Mouse (Mus musculus) CH12.LX (cell line): Measurements from ENCODE around the gene Ildr1.

ENCODE experiments used
- BHLHE40 ChIP-seq: IDR thresholded peaks from 2 replicates; pipeline ENCODE4 v1.6.1; 2011; ENCODE audit warnings: mild to moderate bottlenecking, low read depth, low read length, improper control_type of control experiment
- CTCF ChIP-seq, 2 experiments: IDR thresholded peaks in 1 of 2; conservative IDR thresholded peaks in 1 of 2; 2 replicates each; pipeline ENCODE4 v1.5.1; 2011 to 2012; ENCODE audit warnings: low read depth in 2 of 2, low read length in 2 of 2, improper control_type of control experiment in 1 of 2, inconsistent platforms in 1 of 2, mild to moderate bottlenecking in 1 of 2, moderate library complexity in 1 of 2
- ETS1 ChIP-seq: conservative IDR thresholded peaks from 2 replicates; pipeline ENCODE4 v1.6.1; 2012; ENCODE audit warnings: low read depth, mild to moderate bottlenecking, inconsistent platforms, low read length, improper control_type of control experiment, moderate library complexity
- GABPA ChIP-seq: IDR thresholded peaks from 2 replicates; pipeline ENCODE4 v1.6.1; 2012; ENCODE audit warnings: low read depth, low read length, improper control_type of control experiment, inconsistent platforms; ENCODE audit not compliant: insufficient replicate concordance
- IRF4 ChIP-seq: IDR thresholded peaks from 2 replicates; pipeline ENCODE4 v1.6.1; 2014; ENCODE audit warnings: low read depth, mild to moderate bottlenecking, inconsistent platforms, low read length, improper control_type of control experiment
- MAFK ChIP-seq: IDR thresholded peaks from 2 replicates; pipeline ENCODE4 v1.6.1; 2011; ENCODE audit warnings: low read length, improper control_type of control experiment; ENCODE audit not compliant: insufficient replicate concordance
- NELFE ChIP-seq: IDR thresholded peaks from 2 replicates; pipeline ENCODE4 v1.6.1; 2011; ENCODE audit warnings: low read depth, low read length, improper control_type of control experiment
- NRF1 ChIP-seq: IDR thresholded peaks from 2 replicates; pipeline ENCODE4 v1.6.1; 2014; ENCODE audit warnings: low read depth, mild to moderate bottlenecking, inconsistent platforms, low read length, improper control_type of control experiment, moderate library complexity
- POLR2A ChIP-seq: IDR thresholded peaks from 2 replicates; pipeline ENCODE4 v1.6.1; 2011; ENCODE audit warnings: low read depth, mild to moderate bottlenecking, improper control_type of control experiment, low read length
- UBTF ChIP-seq: IDR thresholded peaks from 2 replicates; pipeline ENCODE4 v1.6.1; 2012; ENCODE audit warnings: low read depth, mild to moderate bottlenecking, inconsistent platforms, low read length, improper control_type of control experiment, moderate library complexity

DNA sequence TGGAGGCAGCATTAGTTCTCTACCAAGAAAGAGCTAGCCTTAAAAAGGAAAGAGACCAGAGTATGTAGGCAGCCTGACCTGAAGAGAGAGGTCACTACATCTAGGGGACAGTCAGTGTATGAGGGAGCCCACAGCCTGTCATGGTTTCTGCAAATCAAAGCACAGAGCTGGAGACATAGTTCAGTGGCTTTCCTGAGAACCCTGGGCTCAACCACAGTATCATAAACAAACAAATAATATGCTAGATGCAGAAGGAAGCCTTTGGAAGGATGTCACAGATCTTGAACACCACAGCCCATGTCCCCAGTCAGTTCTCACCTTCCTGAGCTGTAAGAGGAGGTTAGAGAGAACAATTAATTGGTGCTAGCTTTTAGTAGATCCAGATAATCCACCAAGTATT lies 24.9 kb downstream of the Ildr1 start:
- TF ChIP-seq MAFK (no peak), GABPA (no peak), NRF1 (no peak), CTCF (conservative IDR thresholded peaks at IDR 0.05 in 1 of 2, IDR thresholded peaks at IDR 0.05 in 1 of 2; ENCODE audit: low read depth in 2 of 2, low read length in 2 of 2) (no peak), NELFE (no peak), POLR2A (no peak), BHLHE40 (no peak), IRF4 (no peak), UBTF (no peak), ETS1 (no peak)
